Mouse (Mus musculus) urinary bladder, postnatal 36 days (tissue): ENCODE results near the gene Npas2.

Experiments
- DNase-seq, 2 experiments: peaks; one replicate each; pipeline ENCODE4 v3.0.0; 2022; ENCODE audit warnings: low spot score in 2 of 2, mixed read lengths in 1 of 2

The Npas2 gene

GRCm38 (mm10) chr1:39332456-39332855, 138.9 kb downstream of the Npas2 start:
- no peak for DNase-seq

- DNase-seq = no peak
Measured at GRCm38 (mm10) chr1:39335561-39336196, 142.1 kb downstream of the Npas2 start.

- DNase-seq = no peak
Measured at GRCm38 (mm10) chr1:39336788-39337187, 143.3 kb downstream of the Npas2 start.

GRCm38 (mm10) chr1:39338831-39339230, 145.3 kb downstream of the Npas2 start:
- no peak for DNase-seq

- DNase-seq = no peak
Measured at GRCm38 (mm10) chr1:39339455-39339854, 145.9 kb downstream of the Npas2 start.

- no peak for DNase-seq
Measured at GRCm38 (mm10) chr1:39340156-39340555, 146.6 kb downstream of the Npas2 start.

GRCm38 (mm10) chr1:39340647-39341046, 147.1 kb downstream of the Npas2 start:
- DNase-seq = peak in 1 of 2 experiments; percentile 36

- no peak for DNase-seq
Measured at GRCm38 (mm10) chr1:39341807-39342206, 148.3 kb downstream of the Npas2 start.

GRCm38 (mm10) chr1:39343242-39343641, 149.7 kb downstream of the Npas2 start:
- DNase-seq = no peak

GRCm38 (mm10) chr1:39344981-39345600, 151.6 kb downstream of the Npas2 start:
- DNase-seq = no peak

GRCm38 (mm10) chr1:39349001-39349400, 155.5 kb downstream of the Npas2 start:
- DNase-seq = no peak

- no peak for DNase-seq
Measured at GRCm38 (mm10) chr1:39349427-39349826, 155.9 kb downstream of the Npas2 start.

- DNase-seq = no peak
Measured at GRCm38 (mm10) chr1:39361754-39362514, 168.4 kb downstream of the Npas2 start.

- DNase-seq = no peak
Measured at GRCm38 (mm10) chr1:39362515-39362893, 169.0 kb downstream of the Npas2 start.

GRCm38 (mm10) chr1:39365562-39365961, 172.0 kb downstream of the Npas2 start:
- no peak for DNase-seq

- no peak for DNase-seq
Measured at GRCm38 (mm10) chr1:39367045-39367444, 173.5 kb downstream of the Npas2 start.

- DNase-seq = peak; percentile 98 to 99
Measured at GRCm38 (mm10) chr1:39367601-39368266, 174.2 kb downstream of the Npas2 start, which contains the start of gene Rpl31. Gene Rpl31 (plus strand): TSS chr1:39367842.

GRCm38 (mm10) chr1:39368267-39368841, 174.8 kb downstream of the Npas2 start:
- DNase-seq = peak in 1 of 2 experiments; percentile 23

GRCm38 (mm10) chr1:39370431-39370830, 176.9 kb downstream of the Npas2 start:
- no peak for DNase-seq

- DNase-seq = no peak
Measured at GRCm38 (mm10) chr1:39372220-39372843, 178.8 kb downstream of the Npas2 start.

- DNase-seq = no peak
Measured at GRCm38 (mm10) chr1:39373378-39373777, 179.8 kb downstream of the Npas2 start.
